Mouse (Mus musculus) Patski (cell line): ENCODE data around the gene Uba6. TPM values are rescaled to one million over a fixed set of nuclear protein-coding genes. Genes with fewer than 3 reads are reported as not detected.
A peak's percentile ranks its signal among the peaks of the same experiment; 100 is the strongest.

Experiments
- ATAC-seq: fragments of 100-300 bp; one replicate; pipeline ENCODE4 v1.8.0; 2021
- CTCF ChIA-PET: fragments of 350-600 bp; sonication (Branson Sonifier 250); formaldehyde crosslinking; loops from one replicate; lab custom pipeline; 2022; ENCODE audit warnings: inconsistent platforms; lab: Charles Lee
- POLR2A ChIA-PET: fragments of 350-600 bp; sonication (Branson Sonifier 250); formaldehyde crosslinking; loops from one replicate; lab custom pipeline; 2022; ENCODE audit warnings: antibody characterized with exemption, inconsistent platforms; lab: Charles Lee
- DNase-seq: peaks from one replicate; pipeline ENCODE4 v3.0.0-alpha.2; 2011; ENCODE audit warnings: low read depth, low spot score
- H3K27me3 ChIP-seq: fragments of 371-371 bp; one replicate; pipeline ENCODE4 v1.5.1; 2021
- CTCF ChIP-seq: fragments of 100-300 bp; IDR thresholded peaks from one replicate; pipeline ENCODE4 v1.5.1; 2021
- in situ Hi-C: fragments of 300-500 bp; cut with MboI; formaldehyde crosslinking; loops from 3 replicates; pipeline ENCODE4 v1.11.1; 2018; ENCODE audit warnings: low pct_unique_long_range_greater_than_20kb, mixed read lengths
- polyA plus RNA-seq: library from polyadenylated mRNA; unstranded; gene quantifications from one replicate; pipeline ENCODE4 v1.2.3, GENCODE M21; 2021

The Uba6 gene
- polyA plus RNA-seq, 1 experiment from 2014 or later, result 21.5 TPM

DNA sequence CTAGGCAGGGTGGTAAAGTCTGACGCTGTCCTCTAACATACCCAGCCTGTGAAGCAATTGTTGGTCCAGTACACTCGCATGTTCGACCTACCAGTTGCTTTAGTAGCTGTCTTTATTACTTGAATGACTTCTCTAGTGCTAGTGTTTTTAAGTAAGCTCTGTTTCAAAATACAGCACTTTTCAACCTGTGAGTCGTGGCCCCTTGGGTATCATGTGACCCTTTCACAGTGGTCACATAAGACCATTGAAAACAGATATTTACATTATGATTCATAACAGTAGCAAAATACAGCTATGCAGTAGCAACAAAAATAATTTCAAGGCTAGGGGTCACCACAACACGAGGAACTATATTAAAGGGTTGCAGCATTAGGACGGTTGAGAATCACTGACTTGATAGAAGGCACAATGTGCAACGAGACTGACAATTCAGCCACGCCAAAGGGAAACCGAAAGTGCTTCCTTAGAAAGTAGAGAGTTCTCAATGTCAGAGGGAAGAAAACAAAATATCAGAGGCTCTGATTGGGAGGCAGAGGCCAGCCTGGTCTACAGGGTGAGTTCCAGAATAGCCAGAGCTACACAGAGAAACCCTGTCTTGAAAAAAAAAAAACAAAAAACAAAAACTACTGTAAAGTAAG lies 54.0 kb downstream of the Uba6 start:
- no peaks in the 10 kb centered on the region for H3K27me3 ChIP-seq
- CTCF ChIA-PET, result interaction anchor here (0.8 to 2.0 kb wide), 6 partner anchors 8 to 52 kb away, joined by 3 to 10 read pairs (median 5); no protein-coding TSS in a partner anchor
- DNase-seq, result no peak
- ATAC-seq, result no peak
- POLR2A ChIA-PET, result interaction anchor here (1.1 kb wide), 1 partner anchor 26 kb away, joined by 10 read pairs; no protein-coding TSS in a partner anchor
- in situ Hi-C loops, result no loop called here
- no peak for TF ChIP-seq CTCF

DNA sequence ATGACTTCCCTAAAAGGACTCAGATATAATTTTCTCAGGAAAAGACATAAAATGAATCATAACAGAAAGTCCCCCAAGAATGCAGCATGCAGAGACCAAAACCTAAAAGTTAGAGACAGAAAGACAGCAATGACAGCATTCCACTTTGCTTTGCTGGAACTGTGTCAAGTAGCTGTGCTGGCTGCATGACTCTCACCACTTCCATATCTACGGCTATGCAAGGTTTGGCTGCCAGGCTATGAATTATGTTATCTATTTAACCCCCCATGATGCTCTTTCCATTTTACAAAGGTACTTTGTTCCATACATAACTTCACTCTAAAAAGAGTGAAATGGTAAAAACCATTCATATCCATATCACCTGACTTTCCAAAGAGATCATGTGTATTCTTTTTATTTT lies 58.6 kb downstream of the Uba6 start:
- ATAC-seq (peak; percentile 31), DNase-seq (no peak)
- ChIA-PET CTCF (interaction anchor here (1.2 to 2.7 kb wide), 3 partner anchors 9 to 48 kb away, joined by 3 to 10 read pairs (median 9); no protein-coding TSS in a partner anchor), POLR2A (interaction anchor here (1.5 kb wide), 1 partner anchor 8 kb away, joined by 4 read pairs; no protein-coding TSS in a partner anchor)
- in situ Hi-C loops, result no loop called here
- no peaks in the 10 kb centered on the region for H3K27me3 ChIP-seq
- TF ChIP-seq CTCF, result no peak

DNA sequence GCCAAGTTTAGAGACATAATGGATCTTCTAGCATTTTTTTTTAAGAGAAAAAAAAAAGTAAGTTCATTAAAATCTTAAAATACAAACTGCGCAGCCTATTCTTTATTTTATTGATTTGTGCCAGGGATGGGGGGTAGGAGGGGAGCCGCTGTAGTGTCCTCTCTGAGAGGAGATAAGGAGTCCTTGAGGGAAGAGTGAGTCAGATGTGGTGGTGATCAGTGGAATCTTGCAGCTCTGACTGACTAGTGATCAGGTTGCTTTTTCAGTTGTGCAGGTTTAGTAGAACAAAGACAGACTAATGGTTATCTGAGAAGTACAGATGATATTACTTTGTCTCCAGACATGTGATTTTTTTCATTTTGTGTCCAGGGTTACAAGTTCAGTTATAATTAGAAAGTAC lies 59.6 kb downstream of the Uba6 start:
- in situ Hi-C loops, result no loop called here
- POLR2A ChIA-PET, result interaction anchor here (1.5 kb wide), 1 partner anchor 9 kb away, joined by 4 read pairs; no protein-coding TSS in a partner anchor
- no peak for ATAC-seq
- CTCF ChIA-PET, result interaction anchor here (1.2 to 1.3 kb wide), 2 partner anchors 9 to 20 kb away, joined by 3 read pairs; no protein-coding TSS in a partner anchor
- H3K27me3 ChIP-seq, result no peaks in the 10 kb centered on the region
- no peak for DNase-seq
- TF ChIP-seq CTCF, result no peak

DNA sequence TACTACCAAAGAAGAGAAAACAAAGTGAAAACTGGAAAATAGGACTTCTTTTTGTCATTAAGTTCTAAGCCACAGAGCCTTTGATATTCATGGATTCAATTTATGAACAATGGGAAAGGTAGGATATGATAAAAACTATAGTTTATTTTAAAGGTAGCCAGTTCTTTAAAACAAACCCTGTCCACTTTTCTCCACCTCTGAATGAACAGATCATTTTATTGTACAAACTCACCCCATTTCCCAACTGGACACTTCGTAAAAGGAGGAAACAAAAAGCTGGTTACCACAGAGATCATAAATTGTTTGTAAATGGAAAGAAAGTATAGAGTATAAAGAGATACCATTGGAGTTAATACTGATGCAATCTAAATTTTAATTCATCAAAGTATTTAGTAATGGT lies 61.5 kb downstream of the Uba6 start:
- H3K27me3 ChIP-seq, result no peaks in the 10 kb centered on the region
- in situ Hi-C loops, result no loop called here
- ATAC-seq, result no peak
- ChIA-PET CTCF (no interaction called here), POLR2A (no interaction called here)
- no peak for DNase-seq
- TF ChIP-seq CTCF, result no peak

DNA sequence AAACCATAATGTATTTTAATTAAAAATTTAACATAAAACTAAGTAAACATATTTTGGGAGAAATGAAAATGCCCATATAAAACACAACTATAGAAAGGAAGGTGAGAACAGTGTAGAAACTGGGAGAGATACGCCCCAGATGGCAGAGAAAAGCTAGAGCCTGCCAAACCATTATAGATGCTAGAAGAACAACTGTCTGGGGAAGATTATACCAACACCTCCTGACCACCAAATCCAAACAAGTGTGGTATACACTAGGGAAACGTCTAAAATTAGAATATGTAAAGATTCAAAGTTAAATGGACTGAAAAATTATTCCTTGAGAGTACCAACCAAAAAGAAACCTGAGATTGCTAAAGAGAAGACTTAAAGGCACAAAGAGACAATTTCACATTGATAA lies 66.0 kb downstream of the Uba6 start:
- ChIA-PET CTCF (interaction anchor here (1.5 to 1.9 kb wide), 3 partner anchors 9 to 40 kb away, joined by 4 to 6 read pairs (median 5); no protein-coding TSS in a partner anchor), POLR2A (no interaction called here)
- in situ Hi-C loops, result no loop called here
- ATAC-seq (no peak), DNase-seq (no peak)
- no peak for TF ChIP-seq CTCF
- no peaks in the 10 kb centered on the region for H3K27me3 ChIP-seq

DNA sequence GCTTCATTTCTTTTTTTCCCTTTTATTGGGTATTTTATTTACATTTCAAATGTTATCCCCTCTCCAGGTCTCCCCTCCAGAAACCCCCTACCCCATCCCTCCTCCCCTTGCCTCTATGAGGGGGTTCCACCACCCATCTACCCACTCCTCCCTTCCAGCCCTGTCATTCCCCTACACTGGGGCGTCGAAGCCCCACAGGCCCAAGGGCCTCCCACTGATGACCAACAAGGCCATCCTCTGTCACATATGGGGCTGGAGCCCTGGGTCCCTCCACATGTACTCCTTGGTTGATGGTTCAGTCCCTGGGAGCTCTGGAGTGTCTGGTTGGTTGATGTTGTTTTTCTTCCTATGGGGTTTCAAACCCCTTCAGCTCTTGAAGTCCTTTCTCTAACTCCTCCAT lies 70.4 kb downstream of the Uba6 start:
- no peaks in the 10 kb centered on the region for H3K27me3 ChIP-seq
- no peak for TF ChIP-seq CTCF
- ATAC-seq, result no peak
- no peak for DNase-seq
- ChIA-PET POLR2A (no interaction called here), CTCF (interaction anchor here (1.1 to 4.7 kb wide), 2 partner anchors 8 to 35 kb away, joined by 3 to 26 read pairs; partner anchors contain the start of gene Cenpc1)
- in situ Hi-C loops, result no loop called here

DNA sequence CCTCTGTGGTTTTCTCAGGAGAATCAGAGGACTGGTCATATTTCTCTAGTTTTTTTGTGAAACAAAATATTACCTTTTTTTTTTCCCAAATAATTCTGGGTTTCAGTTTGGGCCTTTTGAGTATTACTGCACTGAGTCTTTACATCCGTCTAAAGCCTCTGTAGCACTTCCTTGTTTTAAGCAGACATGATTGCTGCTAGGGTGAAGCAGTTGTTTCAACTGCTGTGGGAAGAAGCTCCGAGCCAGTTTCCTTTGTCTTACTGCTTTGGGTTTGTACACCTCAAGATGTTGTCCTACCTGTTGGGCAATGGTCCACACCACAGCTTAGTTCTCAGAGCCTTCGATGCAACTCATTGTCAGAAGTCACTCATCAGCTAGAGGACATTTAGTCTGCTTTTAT lies 72.0 kb downstream of the Uba6 start:
- POLR2A ChIA-PET, result no interaction called here
- DNase-seq (no peak), ATAC-seq (no peak)
- no peaks in the 10 kb centered on the region for H3K27me3 ChIP-seq
- in situ Hi-C loops, result no loop called here
- TF ChIP-seq CTCF, result no peak
- CTCF ChIA-PET, result interaction anchor here (1.0 to 4.7 kb wide), 3 partner anchors 14 to 39 kb away, joined by 3 to 26 read pairs (median 4); partner anchors contain the start of gene Cenpc1

DNA sequence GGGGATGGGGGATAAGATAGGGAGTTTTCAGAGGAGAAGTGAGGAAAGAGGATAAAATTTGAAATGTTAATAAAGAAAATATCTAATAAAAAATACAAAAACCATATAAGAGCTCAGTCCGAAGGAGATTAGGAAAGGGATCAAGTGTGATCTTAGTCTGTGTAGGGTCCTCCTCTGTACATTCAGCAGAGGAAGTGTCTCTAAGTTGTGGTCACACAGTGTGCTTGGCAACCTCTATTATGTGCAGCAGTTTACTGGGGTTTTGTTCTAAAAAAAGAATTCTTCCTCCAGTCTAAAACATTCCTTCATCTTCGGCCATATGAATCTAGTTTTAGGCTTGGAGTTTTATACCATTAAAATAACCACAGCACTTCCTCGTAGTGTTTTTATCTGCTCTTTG lies 73.6 kb downstream of the Uba6 start:
- CTCF ChIA-PET, result interaction anchor here (1.1 to 4.7 kb wide), 5 partner anchors 9 to 32 kb away, joined by 3 to 26 read pairs (median 4); partner anchors contain the start of gene Cenpc1
- no peak for TF ChIP-seq CTCF
- H3K27me3 ChIP-seq, result no peaks in the 10 kb centered on the region
- in situ Hi-C loops, result no loop called here
- ATAC-seq (no peak), DNase-seq (no peak)
- POLR2A ChIA-PET, result no interaction called here

DNA sequence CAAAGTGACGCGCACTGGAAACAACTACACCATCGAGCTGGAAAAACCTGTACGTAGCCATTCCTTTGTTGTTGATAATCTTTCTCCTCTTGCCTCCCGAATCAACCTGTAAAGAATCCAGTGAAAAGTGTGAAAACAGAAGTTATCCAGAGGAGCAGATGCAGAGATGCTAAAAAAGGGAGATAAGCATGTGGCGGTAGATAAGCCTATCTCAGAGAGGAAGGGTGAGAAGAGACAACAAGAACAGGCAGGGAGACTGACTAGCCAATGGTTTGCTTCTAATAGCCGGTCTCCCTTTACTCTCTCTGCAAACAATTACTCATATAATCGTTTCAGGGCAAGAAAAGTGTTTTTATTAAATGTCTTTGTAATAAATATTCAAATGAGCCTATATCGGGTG lies 77.8 kb downstream of the Uba6 start:
- no peak for TF ChIP-seq CTCF

DNA sequence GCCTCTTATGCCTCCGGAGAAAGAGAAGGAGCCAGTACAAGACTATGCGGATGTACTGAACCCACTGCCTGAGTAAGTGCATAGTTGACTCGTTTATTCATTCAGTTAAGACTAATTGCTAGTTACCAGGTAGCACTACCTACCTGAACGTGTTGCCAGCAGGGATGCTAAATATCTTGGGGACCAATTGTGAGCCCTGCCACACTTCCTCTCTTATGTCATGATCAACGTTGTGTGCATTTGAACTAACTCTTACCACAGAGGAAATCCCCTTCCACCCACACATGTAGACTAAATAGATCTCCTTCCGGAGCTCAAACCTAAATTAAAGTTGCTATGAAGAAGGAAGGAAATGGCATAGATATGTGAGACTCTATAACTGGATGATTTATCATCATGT lies 85.9 kb downstream of the Uba6 start:
- no peak for TF ChIP-seq CTCF
- in situ Hi-C loops, result no loop called here
- ChIA-PET POLR2A (no interaction called here), CTCF (interaction anchor here (1.8 kb wide), 1 partner anchor 13 kb away, joined by 4 read pairs; no protein-coding TSS in a partner anchor)
- ATAC-seq (no peak), DNase-seq (no peak)
- H3K27me3 ChIP-seq, result no peaks in the 10 kb centered on the region

More for the DNA sequence above, 77.8 kb downstream of the Uba6 start:
- DNase-seq, result no peak
- H3K27me3 ChIP-seq, result no peaks in the 10 kb centered on the region
- ATAC-seq, result no peak
- ChIA-PET CTCF (interaction anchor here (0.7 to 2.5 kb wide), 5 partner anchors 10 to 96 kb away, joined by 3 to 6 read pairs (median 3); no protein-coding TSS in a partner anchor), POLR2A (no interaction called here)
- in situ Hi-C loops, result no loop called here

DNA sequence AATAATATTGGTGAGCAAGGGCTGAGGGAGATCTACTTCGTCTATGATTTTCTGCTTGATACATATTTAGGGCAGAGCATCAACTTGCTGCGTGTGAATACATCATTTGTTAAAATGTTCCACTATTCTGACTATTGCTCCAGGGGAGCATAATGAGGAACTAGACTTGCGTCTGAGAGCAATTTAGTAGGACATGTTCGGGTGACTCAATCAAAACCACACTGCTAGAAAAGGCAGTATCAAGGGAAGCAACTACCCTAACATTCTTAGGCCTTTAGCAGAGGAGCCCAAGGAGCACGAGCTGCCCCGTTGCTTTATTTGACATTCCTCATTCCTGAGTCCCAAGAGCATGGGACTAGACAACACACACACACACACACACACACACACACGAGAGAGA lies 87.6 kb downstream of the Uba6 start:
- peak; percentile 65 for ATAC-seq
- no peaks in the 10 kb centered on the region for H3K27me3 ChIP-seq
- DNase-seq, result no peak
- no peak for TF ChIP-seq CTCF
- CTCF ChIA-PET, result no interaction called here
- POLR2A ChIA-PET, result no interaction called here
- in situ Hi-C loops, result no loop called here
